Mouse (Mus musculus): ENCODE results near the gene Gm15557. TPM values are rescaled to one million over a fixed set of nuclear protein-coding genes. Genes with fewer than 3 reads are reported as not detected.

Gm15557 gene
- polyA plus RNA-seq, 1 experiment from 2014 or later: not detected

DNA sequence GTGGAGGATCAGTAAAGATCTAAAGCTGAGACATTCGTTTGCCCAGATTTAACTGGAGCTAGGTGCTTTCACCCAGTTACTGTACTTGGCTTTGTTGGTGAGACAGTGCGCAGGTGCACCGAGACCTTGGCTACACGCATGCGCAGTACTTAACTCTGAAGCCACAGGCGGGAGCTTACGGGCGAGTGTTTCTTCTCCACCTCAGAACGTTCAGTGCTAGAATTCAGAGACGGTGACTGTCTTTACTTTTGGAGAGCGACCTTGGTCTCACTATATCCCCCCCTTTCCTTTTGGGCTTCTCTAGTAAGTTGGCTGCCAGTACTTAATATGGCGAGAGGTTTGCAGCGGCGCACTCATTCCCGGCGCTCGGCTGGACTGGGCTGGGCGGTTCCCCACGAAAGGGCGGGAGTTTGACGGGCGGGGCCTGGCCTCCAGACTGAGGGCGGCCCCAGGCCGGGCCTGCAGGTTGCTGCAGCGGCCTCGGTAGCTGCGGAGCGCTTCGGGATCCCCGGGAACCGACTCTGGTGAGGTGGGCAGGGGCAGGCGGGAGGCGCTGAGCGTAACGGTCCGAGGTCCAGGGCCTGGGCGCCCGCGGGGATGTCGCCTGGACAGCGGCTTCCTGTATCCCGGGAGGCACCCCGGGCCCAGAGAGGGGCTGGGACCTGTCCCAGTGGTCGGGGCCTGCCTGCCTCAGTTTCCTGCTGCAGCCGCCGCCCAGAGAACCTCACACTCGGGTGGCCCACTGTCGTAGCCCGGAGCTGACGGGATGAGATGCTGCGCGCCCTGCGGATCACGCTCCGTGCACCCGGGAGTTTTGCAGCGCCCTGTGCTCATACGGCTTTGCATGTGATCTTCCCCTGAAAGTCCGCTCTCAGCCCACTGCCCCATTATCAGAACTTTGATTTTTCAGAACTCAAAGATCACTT is 15.9 kb downstream of the Gm15557 start, which contains the start of gene Cep250:
Gene Cep250, plus strand, starts transcription at position 325 of the 926 bp plus-strand sequence.
- WGBS: under 1% methylated on average over 59 of the region's 59 CpGs
- H3K4me2 ChIP-seq: peak within 1 kb of the TSS; percentile 69
- H3K4me3 ChIP-seq (replicated peaks): peak within 1 kb of the TSS; percentile 95
- ATAC-seq (replicated peaks; ENCODE audit: low FRiP score): peak; percentile 98
- H3K27me3 ChIP-seq: 0 out of 2 replicates have a peak, but pooled peaks cover 6% of the 10 kb centered on the region
- H3K27ac ChIP-seq: peak within 1 kb of the TSS; percentile 89
- H3K9ac ChIP-seq: peak within 1 kb of the TSS; percentile 94
- peaks cover 19% of the 10 kb centered on the region; the same call in 1 of the 2 replicates for H3K4me1 ChIP-seq
- peaks cover 9% of the 10 kb centered on the region; the same call in 1 of the 2 replicates for H3K36me3 ChIP-seq
- no peaks in the 10 kb centered on the region for H3K9me3 ChIP-seq (replicated peaks)

DNA sequence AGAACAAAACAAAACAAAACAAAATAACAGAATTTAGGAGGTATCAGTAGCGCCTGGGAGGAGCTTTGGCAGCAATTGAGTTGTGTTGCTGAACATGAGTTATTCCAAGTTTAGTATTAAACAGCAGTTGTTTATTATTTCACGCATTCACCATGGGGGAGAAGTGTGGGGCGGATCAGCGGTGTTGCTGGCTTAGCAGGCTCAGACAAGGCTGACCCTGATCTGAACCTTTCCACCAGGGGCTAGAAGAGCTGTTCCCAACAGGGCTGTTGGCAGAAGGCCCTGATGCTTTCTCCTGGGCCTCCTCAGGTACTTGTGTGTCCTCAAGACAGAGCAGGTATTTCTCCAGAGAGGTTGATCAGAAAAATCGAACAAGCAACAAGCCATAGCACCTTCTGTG is 19.5 kb downstream of the Gm15557 start:
- H3K27ac ChIP-seq: no peak overlapping the region
- H3K4me3 ChIP-seq (replicated peaks): no peak overlapping the region
- H3K36me3 ChIP-seq: peaks cover 41% of the 10 kb centered on the region
- H3K9me3 ChIP-seq (replicated peaks): no peaks in the 10 kb centered on the region
- peaks cover 19% of the 10 kb centered on the region; the same call in 1 of the 2 replicates for H3K4me1 ChIP-seq
- H3K9ac ChIP-seq: no peak overlapping the region
- whole genome bisulfite sequencing: 89% methylated on average over 5 of the region's 5 CpGs
- no peak for ATAC-seq (replicated peaks; ENCODE audit: low FRiP score)
- H3K4me2 ChIP-seq: no peak overlapping the region
- no peaks in the 10 kb centered on the region for H3K27me3 ChIP-seq

DNA sequence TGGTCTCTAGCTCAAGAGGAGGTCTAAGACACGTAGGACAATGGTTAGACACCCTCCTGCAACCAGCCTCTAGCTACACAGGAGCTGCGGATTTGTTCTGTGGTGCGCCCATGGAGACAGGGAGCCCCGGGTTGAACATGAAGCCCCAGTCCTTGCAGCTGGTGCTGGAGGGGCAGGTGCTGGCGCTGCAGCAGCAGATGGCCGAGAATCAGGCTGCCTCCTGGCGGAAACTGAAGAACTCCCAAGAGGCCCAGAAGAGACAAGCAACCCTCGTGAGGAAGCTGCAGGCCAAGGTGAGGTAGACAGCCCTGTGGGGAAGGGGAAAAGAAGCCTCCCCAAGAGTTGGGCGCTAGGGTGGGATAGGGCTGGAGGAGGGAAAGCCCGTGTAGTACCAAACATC is 21.3 kb downstream of the Gm15557 start:
- WGBS: 83% methylated on average over 10 of the region's 10 CpGs

DNA sequence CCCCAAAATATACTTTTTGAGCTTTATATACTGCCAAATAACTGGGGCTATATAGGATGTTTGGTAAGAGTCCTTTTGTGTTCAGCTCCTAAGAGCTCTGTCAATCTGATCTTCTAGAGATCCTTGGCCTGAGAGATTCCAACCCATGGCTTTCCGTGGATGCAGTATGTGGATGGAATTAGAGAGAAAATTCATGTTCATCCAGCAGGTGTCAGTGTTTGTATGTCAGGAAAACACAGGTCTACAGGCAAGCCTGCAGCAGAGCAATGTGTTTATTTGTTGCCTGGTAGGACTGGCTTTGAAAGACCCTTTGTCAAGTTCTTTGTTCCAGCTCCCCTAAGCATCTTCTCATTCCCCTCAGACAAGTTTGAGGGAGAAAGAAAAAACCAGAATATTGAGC is 22.5 kb downstream of the Gm15557 start:
- no peak for ATAC-seq (replicated peaks; ENCODE audit: low FRiP score)
- 35% methylated on average over 1 of the region's 1 CpGs for WGBS
- H3K4me3 ChIP-seq (replicated peaks): no peak overlapping the region
- H3K27ac ChIP-seq: no peak overlapping the region
- H3K4me2 ChIP-seq: no peak overlapping the region
- peaks cover 71% of the 10 kb centered on the region for H3K36me3 ChIP-seq
- no peak overlapping the region for H3K9ac ChIP-seq
- H3K27me3 ChIP-seq: no peaks in the 10 kb centered on the region
- 0 out of 2 replicates have a peak, but pooled peaks cover 8% of the 10 kb centered on the region for H3K4me1 ChIP-seq
- no peaks in the 10 kb centered on the region for H3K9me3 ChIP-seq (replicated peaks)

More for the DNA sequence above, 21.3 kb downstream of the Gm15557 start:
- no peak overlapping the region for H3K4me3 ChIP-seq (replicated peaks)
- H3K27ac ChIP-seq: no peak overlapping the region
- H3K27me3 ChIP-seq: no peaks in the 10 kb centered on the region
- H3K9me3 ChIP-seq (replicated peaks): no peaks in the 10 kb centered on the region
- H3K4me1 ChIP-seq: peaks cover 19% of the 10 kb centered on the region; the same call in 1 of the 2 replicates
- peaks cover 60% of the 10 kb centered on the region for H3K36me3 ChIP-seq
- no peak overlapping the region for H3K9ac ChIP-seq
- ATAC-seq (replicated peaks; ENCODE audit: low FRiP score): no peak
- H3K4me2 ChIP-seq: no peak overlapping the region

DNA sequence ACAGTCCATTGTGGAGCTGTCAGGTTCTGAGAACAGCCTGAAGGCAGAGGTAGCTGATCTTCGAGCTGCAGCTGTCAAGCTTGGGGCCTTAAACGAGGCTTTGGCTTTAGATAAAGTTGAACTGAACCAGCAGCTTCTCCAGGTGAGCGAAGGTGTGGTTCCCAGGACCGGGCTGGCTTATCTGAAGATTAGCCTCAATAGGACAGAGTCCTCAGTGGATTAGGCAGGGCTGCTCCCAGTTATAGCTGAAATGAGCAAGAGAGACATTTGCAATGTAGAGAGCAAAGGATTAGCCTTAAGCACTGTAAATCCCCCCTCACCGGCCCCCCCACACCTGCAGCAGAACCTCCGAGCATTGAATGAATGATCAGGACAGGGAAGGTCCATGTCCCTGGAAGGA is 32.8 kb downstream of the Gm15557 start:
- H3K9me3 ChIP-seq (replicated peaks): no peaks in the 10 kb centered on the region
- H3K4me3 ChIP-seq (replicated peaks): no peak overlapping the region
- no peaks in the 10 kb centered on the region for H3K27me3 ChIP-seq
- WGBS: 88% methylated on average over 6 of the region's 6 CpGs
- no peak for ATAC-seq (replicated peaks; ENCODE audit: low FRiP score)
- no peak overlapping the region for H3K4me2 ChIP-seq
- H3K9ac ChIP-seq: no peak overlapping the region
- H3K4me1 ChIP-seq: no peaks in the 10 kb centered on the region
- H3K36me3 ChIP-seq: peaks cover 92% of the 10 kb centered on the region
- no peak overlapping the region for H3K27ac ChIP-seq

GRCm38 (mm10) chr2:155974087-155974731 is 33.7 kb downstream of the Gm15557 start:
- Histone ChIP-seq H3K9ac (no peak overlapping the region), H3K4me2 (no peak overlapping the region), H3K4me1 (no peaks in the 10 kb centered on the region), H3K36me3 (peaks cover 91% of the 10 kb centered on the region), H3K4me3 (replicated peaks) (no peak overlapping the region), H3K27me3 (no peaks in the 10 kb centered on the region), H3K27ac (no peak overlapping the region), H3K9me3 (replicated peaks) (no peaks in the 10 kb centered on the region)
- WGBS: 79% methylated on average over 14 of the region's 14 CpGs
- ATAC-seq (replicated peaks; ENCODE audit: low FRiP score): no peak

DNA sequence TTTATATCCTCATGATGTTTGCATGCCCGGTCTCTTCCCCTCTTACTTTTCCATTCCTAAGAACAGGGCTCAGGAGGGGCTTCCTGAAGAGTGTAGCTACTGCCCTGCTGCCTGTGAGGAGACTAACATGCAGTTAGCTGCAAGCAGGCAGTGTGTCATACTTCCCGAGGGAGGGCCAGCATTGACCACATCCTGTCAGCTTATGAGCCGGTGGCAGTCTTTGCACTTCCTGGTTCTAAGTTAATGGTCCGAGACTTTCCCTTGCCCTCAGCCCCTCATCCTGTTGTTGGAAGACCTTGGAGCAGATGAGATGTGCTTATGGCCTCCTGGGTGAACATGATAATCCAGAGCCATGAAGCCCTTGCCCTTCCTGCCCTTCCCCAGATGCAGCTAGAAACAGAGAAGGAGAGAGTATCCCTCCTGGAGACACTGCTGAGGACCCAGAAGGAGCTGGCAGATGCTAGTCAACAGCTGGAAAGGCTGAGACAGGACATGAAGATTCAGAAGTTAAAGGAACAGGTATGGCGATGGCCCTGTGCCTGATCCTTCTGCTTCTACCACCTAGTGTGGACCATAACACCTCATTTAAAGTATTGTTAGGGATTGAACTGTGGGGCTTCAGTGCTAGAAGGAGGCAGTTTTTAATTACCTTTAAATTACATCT is 38.9 kb downstream of the Gm15557 start:
- H3K9me3 ChIP-seq (replicated peaks): no peaks in the 10 kb centered on the region
- no peak for ATAC-seq (replicated peaks; ENCODE audit: low FRiP score)
- no peak overlapping the region for H3K4me2 ChIP-seq
- peaks cover 95% of the 10 kb centered on the region for H3K36me3 ChIP-seq
- no peak overlapping the region for H3K9ac ChIP-seq
- no peaks in the 10 kb centered on the region for H3K27me3 ChIP-seq
- no peaks in the 10 kb centered on the region for H3K4me1 ChIP-seq
- H3K27ac ChIP-seq: peak overlapping the region; percentile 10; the same call in 1 of the 2 replicates
- no peak overlapping the region for H3K4me3 ChIP-seq (replicated peaks)
- 43% methylated on average over 5 of the region's 5 CpGs for WGBS

DNA sequence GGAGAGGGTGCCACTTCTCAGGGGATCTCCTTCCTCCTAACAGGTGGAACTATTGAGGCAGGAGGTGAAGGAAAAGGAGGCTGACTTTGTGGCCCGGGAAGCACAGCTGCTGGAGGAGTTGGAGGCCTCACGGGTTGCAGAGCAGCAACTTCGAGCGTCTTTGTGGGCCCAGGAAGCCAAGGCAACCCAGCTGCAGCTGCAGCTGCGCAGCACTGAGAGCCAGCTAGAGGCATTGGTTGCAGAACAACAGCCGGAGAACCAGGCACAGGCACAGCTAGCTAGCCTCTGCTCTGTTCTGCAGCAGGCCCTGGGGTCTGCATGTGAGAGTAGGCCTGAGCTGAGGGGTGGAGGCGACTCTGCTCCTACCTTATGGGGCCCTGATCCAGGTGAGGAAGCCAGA is 45.2 kb downstream of the Gm15557 start:
- Histone ChIP-seq H3K36me3 (peaks cover 100% of the 10 kb centered on the region), H3K9ac (no peak overlapping the region), H3K4me1 (no peaks in the 10 kb centered on the region), H3K9me3 (replicated peaks) (no peaks in the 10 kb centered on the region), H3K4me2 (no peak overlapping the region), H3K27me3 (no peaks in the 10 kb centered on the region), H3K4me3 (replicated peaks) (no peak overlapping the region), H3K27ac (no peak overlapping the region)
- ATAC-seq (replicated peaks; ENCODE audit: low FRiP score): no peak
- WGBS: 90% methylated on average over 7 of the region's 7 CpGs

GRCm38 (mm10) chr2:155987131-155987530 is 46.6 kb downstream of the Gm15557 start:
- no peaks in the 10 kb centered on the region for H3K27me3 ChIP-seq
- no peak overlapping the region for H3K4me2 ChIP-seq
- no peak overlapping the region for H3K27ac ChIP-seq
- ATAC-seq (replicated peaks; ENCODE audit: low FRiP score): no peak
- 96% methylated on average over 6 of the region's 6 CpGs for WGBS
- H3K36me3 ChIP-seq: peaks cover 100% of the 10 kb centered on the region
- H3K4me1 ChIP-seq: no peaks in the 10 kb centered on the region
- H3K9me3 ChIP-seq (replicated peaks): no peaks in the 10 kb centered on the region
- H3K9ac ChIP-seq: no peak overlapping the region
- no peak overlapping the region for H3K4me3 ChIP-seq (replicated peaks)

DNA sequence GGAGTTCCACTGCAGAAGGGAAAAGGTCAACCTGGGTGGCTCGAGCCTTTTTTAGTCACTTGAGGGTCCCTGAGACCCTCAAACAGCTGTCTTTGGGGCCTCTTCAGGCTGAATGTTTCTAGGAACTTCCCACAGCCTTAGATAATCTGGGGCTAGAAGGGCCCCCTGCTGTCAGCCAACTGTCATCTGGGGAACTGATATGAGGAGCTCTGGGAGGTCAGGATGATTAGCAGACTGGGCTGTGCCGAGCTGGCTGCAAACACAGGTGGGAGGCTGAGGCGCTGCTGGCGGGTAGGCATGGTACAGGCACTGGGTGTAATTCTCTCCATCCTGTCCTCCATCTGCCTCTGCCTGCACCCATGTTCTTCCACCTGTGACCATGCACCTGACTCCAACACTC is 48.6 kb downstream of the Gm15557 start:
- no peaks in the 10 kb centered on the region for H3K27me3 ChIP-seq
- H3K9me3 ChIP-seq (replicated peaks): no peaks in the 10 kb centered on the region
- no peaks in the 10 kb centered on the region for H3K4me1 ChIP-seq
- no peak overlapping the region for H3K4me2 ChIP-seq
- no peak overlapping the region for H3K4me3 ChIP-seq (replicated peaks)
- peaks cover 100% of the 10 kb centered on the region for H3K36me3 ChIP-seq
- peak; percentile 66; the same call in 1 of the 2 replicates for ATAC-seq (replicated peaks; ENCODE audit: low FRiP score)
- 80% methylated on average over 4 of the region's 4 CpGs for WGBS
- H3K9ac ChIP-seq: no peak overlapping the region
- no peak overlapping the region for H3K27ac ChIP-seq

- H3K9ac ChIP-seq: no peak overlapping the region
- peaks cover 100% of the 10 kb centered on the region for H3K36me3 ChIP-seq
- no peak overlapping the region for H3K4me2 ChIP-seq
- H3K4me3 ChIP-seq (replicated peaks): no peak overlapping the region
- no peak for ATAC-seq (replicated peaks; ENCODE audit: low FRiP score)
- H3K4me1 ChIP-seq: no peaks in the 10 kb centered on the region
- H3K27me3 ChIP-seq: no peaks in the 10 kb centered on the region
- 92% methylated on average over 10 of the region's 10 CpGs for WGBS
- H3K27ac ChIP-seq: no peak overlapping the region
- H3K9me3 ChIP-seq (replicated peaks): no peaks in the 10 kb centered on the region
Measured at GRCm38 (mm10) chr2:155991151-155991550, 50.6 kb downstream of the Gm15557 start.
